Mouse (Mus musculus) G1E (cell line): ENCODE results near the gene Babam1. TPM values are rescaled to one million over a fixed set of nuclear protein-coding genes. Genes with fewer than 3 reads are reported as not detected.

ENCODE experiments used
- ATAC-seq: 2 replicates; pipeline ENCODE4 v1.8.0; 2016; ENCODE audit warnings: mild to moderate bottlenecking; ENCODE audit not compliant: insufficient number of reproducible peaks, poor library complexity, low FRiP score, severe bottlenecking; ENCODE audit errors: extremely low read depth
- DNase-seq: peaks from one replicate; pipeline ENCODE4 v3.0.0; 2012; ENCODE audit warnings: low spot score
- H3K27me3 ChIP-seq: 2 replicates; pipeline ENCODE4 v1.6.1; 2012; ENCODE audit warnings: mild to moderate bottlenecking, low read length, inconsistent platforms; ENCODE audit not compliant: insufficient read depth
- H3K36me3 ChIP-seq: replicated peaks from 2 replicates; pipeline ENCODE3; 2012; ENCODE audit warnings: mild to moderate bottlenecking, inconsistent platforms
- H3K4me1 ChIP-seq: 2 replicates; pipeline ENCODE4 v1.6.1; 2012; ENCODE audit warnings: low read depth, low read length, inconsistent platforms, mixed read lengths; ENCODE audit not compliant: insufficient read depth
- H3K4me3 ChIP-seq: 2 replicates; pipeline ENCODE4 v1.5.1; 2012; ENCODE audit warnings: low read depth, mild to moderate bottlenecking, inconsistent platforms, low read length, moderate library complexity, mixed read lengths
- H3K9me3 ChIP-seq: replicated peaks from 2 replicates; pipeline ENCODE4 v1.6.1; 2012; ENCODE audit warnings: inconsistent platforms
- CTCF ChIP-seq: IDR thresholded peaks from 2 replicates; pipeline ENCODE4 v1.5.1; 2012; ENCODE audit warnings: low read depth, low read length, inconsistent platforms, mixed read lengths
- GATA1 ChIP-seq: IDR thresholded peaks from 2 replicates; pipeline ENCODE4 v1.6.1; 2012; ENCODE audit warnings: borderline replicate concordance, low read length, inconsistent platforms, mixed read lengths
- GATA2 ChIP-seq: IDR thresholded peaks from 2 replicates; pipeline ENCODE4 v1.6.1; 2012; ENCODE audit warnings: low read depth, low read length, inconsistent platforms, borderline replicate concordance
- POLR2AphosphoS5 ChIP-seq: IDR thresholded peaks from 2 replicates; pipeline ENCODE4 v1.6.1; 2012; ENCODE audit warnings: low read depth, low read length, inconsistent platforms; ENCODE audit not compliant: insufficient replicate concordance
- TAL1 ChIP-seq: conservative IDR thresholded peaks from 2 replicates; pipeline ENCODE4 v1.6.1; 2012; ENCODE audit warnings: low read depth, low read length, inconsistent platforms, mixed read lengths
- polyA plus RNA-seq: library from polyadenylated mRNA; stranded (reverse); fragments of >175 nt; gene quantifications from 2 replicates; pipeline ENCODE4 v1.2.3, GENCODE M21; 2012
- total RNA-seq, 2 experiments: library from RNA; stranded (forward) in 1 of 2; stranded (reverse) in 1 of 2; fragments of 200-1000 nt in 1 of 2; fragments of >200 nt in 1 of 2; fragmentation: Nextera tagmentation in 1 of 2; gene quantifications; 2 replicates each; pipeline ENCODE4 v1.2.3; 2014 to 2017

Babam1 gene
- total and polyA plus RNA-seq, 3 experiments: 58.4 to 106 (median 92.1) TPM

GRCm38 (mm10) chr8:71395629-71396028 lies 1.0 kb upstream of the Babam1 start, which contains the start of gene Ushbp1:
Gene Ushbp1, minus strand, starts transcription at chr8:71395802.
- H3K4me3 ChIP-seq: peak within 1 kb of the TSS; percentile 78
- H3K36me3 ChIP-seq: peaks cover 26% of the 10 kb centered on the region
- H3K9me3 ChIP-seq: no peaks in the 10 kb centered on the region
- peaks cover 4% of the 10 kb centered on the region for H3K27me3 ChIP-seq
- ATAC-seq (no peak), DNase-seq (no peak)
- peaks cover 56% of the 10 kb centered on the region for H3K4me1 ChIP-seq
- TF ChIP-seq CTCF: no peak
- no peak for TF ChIP-seq TAL1
- no peak for TF ChIP-seq GATA2
- no peak for TF ChIP-seq POLR2AphosphoS5
- TF ChIP-seq GATA1: no peak

- H3K27me3 ChIP-seq: no peaks in the 10 kb centered on the region; the same call in 1 of the 2 replicates
- H3K4me3 ChIP-seq: peak overlapping the region; percentile 78
- peaks cover 43% of the 10 kb centered on the region for H3K36me3 ChIP-seq
- TF ChIP-seq POLR2AphosphoS5: no peak
- TF ChIP-seq GATA1: no peak
- TF ChIP-seq CTCF: no peak
- TF ChIP-seq TAL1: no peak
- TF ChIP-seq GATA2: no peak
- no peaks in the 10 kb centered on the region for H3K9me3 ChIP-seq
- H3K4me1 ChIP-seq: peaks cover 61% of the 10 kb centered on the region
- ATAC-seq (no peak), DNase-seq (no peak)
Observed at GRCm38 (mm10) chr8:71397701-71398100, 1.0 kb downstream of the Babam1 start.

- ATAC-seq (no peak), DNase-seq (no peak)
- no peaks in the 10 kb centered on the region for H3K27me3 ChIP-seq
- peaks cover 66% of the 10 kb centered on the region for H3K4me1 ChIP-seq
- TF ChIP-seq GATA1 (no peak), POLR2AphosphoS5 (no peak), GATA2 (no peak), CTCF (no peak), TAL1 (no peak)
- peaks cover 65% of the 10 kb centered on the region for H3K36me3 ChIP-seq
- H3K9me3 ChIP-seq: no peaks in the 10 kb centered on the region
- H3K4me3 ChIP-seq: no peak overlapping the region
Observed at GRCm38 (mm10) chr8:71400826-71401225, 4.2 kb downstream of the Babam1 start.

GRCm38 (mm10) chr8:71401454-71401853 lies 4.8 kb downstream of the Babam1 start:
- Histone ChIP-seq H3K4me3 (no peak overlapping the region), H3K27me3 (no peaks in the 10 kb centered on the region), H3K9me3 (no peaks in the 10 kb centered on the region), H3K36me3 (peaks cover 65% of the 10 kb centered on the region), H3K4me1 (peaks cover 66% of the 10 kb centered on the region)
- no peak for DNase-seq
- no peak for TF ChIP-seq GATA1
- TF ChIP-seq POLR2AphosphoS5: no peak
- no peak for TF ChIP-seq CTCF
- no peak for ATAC-seq

- ATAC-seq: no peak
- TF ChIP-seq CTCF (no peak), GATA1 (no peak), GATA2 (no peak), TAL1 (no peak), POLR2AphosphoS5 (no peak)
Observed at GRCm38 (mm10) chr8:71402446-71402964, 5.8 kb downstream of the Babam1 start.

GRCm38 (mm10) chr8:71403107-71403885 lies 6.6 kb downstream of the Babam1 start:
- no peaks in the 10 kb centered on the region for H3K9me3 ChIP-seq
- no peaks in the 10 kb centered on the region for H3K27me3 ChIP-seq
- DNase-seq (no peak), ATAC-seq (no peak)
- peaks cover 72% of the 10 kb centered on the region for H3K4me1 ChIP-seq
- no peak overlapping the region for H3K4me3 ChIP-seq
- H3K36me3 ChIP-seq: peaks cover 75% of the 10 kb centered on the region
- TF ChIP-seq GATA1 (no peak), POLR2AphosphoS5 (no peak), CTCF (no peak), GATA2 (no peak), TAL1 (no peak)

More at GRCm38 (mm10) chr8:71402446-71402964, 5.8 kb downstream of the Babam1 start:
- Histone ChIP-seq H3K36me3 (peaks cover 75% of the 10 kb centered on the region), H3K9me3 (no peaks in the 10 kb centered on the region), H3K27me3 (no peaks in the 10 kb centered on the region), H3K4me3 (no peak overlapping the region), H3K4me1 (peaks cover 72% of the 10 kb centered on the region)
- no peak for DNase-seq
